19 mouse cellular contexts compared by ENCODE assay signal in the genomic region with DNA sequence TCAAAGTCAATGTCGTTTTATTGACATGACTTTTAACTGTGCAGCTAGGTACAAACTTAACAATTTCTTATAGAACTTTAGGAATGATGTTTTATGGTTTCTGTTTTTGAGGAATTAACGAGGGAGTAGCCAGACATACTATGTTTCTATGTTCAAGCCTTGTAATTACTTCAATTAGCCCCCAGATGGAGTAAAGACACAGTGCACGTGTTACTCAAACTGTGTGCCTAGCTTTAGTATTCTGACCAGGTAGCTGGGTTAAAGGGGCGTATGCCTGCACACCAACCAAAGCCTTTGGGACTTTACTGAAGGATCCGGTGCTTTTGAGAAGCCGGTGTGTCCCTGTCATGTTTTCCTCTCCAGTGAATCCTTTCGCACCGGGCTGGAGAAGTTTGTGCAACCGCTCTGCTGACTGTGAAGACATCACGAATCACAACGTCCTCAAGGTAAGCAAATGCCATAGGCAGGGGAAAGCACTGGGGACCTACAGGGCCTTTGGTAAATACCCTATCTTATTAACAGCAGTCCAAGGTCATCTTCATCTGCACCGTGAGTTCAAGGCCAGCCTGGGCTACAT. TPM values are rescaled to one million over a fixed set of nuclear protein-coding genes. Genes with fewer than 3 reads are reported as not detected.
DNase-seq lines count a peak whose midpoint lies in the region; ATAC-seq and TF ChIP-seq lines count a peak whose summit lies in the region.
"Had no signal": no experiment of that assay in that cellular context is flagged by ENCODE, and none has a peak within 500 bp of the region (broad histone marks: within the 10 kb centered on the region; RNA-seq: fewer than 3 reads in every experiment).

No protein-coding gene starts in this region.

- no peak overlapping the region for H3K9ac ChIP-seq in liver, postnatal 0 days (replicated peaks)
- no peak overlapping the region for H3K9ac ChIP-seq in liver, embryonic 11.5 days (ENCODE audit: low read depth, low read length)
- H3K9ac ChIP-seq: heart, embryonic 13.5 days; hindbrain, embryonic 15.5 days; limb, embryonic 15.5 days had no signal

- H3K4me3 ChIP-seq in gastrocnemius, adult 2 months = no peak overlapping the region
- H3K4me3 ChIP-seq in liver, postnatal 0 days (ENCODE audit: low read depth, low read length) = no peak overlapping the region
- H3K4me3 ChIP-seq in liver, embryonic 11.5 days (ENCODE audit: low read depth, low read length) = no peak overlapping the region
- H3K4me3 ChIP-seq: erythroblast, embryonic 14.5 days; heart, embryonic 13.5 days; hindbrain, embryonic 15.5 days; limb, embryonic 15.5 days had no signal

- H3K9me3 ChIP-seq in liver, postnatal 0 days (ENCODE audit: low read length) = no peaks in the 10 kb centered on the region
- no peaks in the 10 kb centered on the region for H3K9me3 ChIP-seq in liver, embryonic 11.5 days (ENCODE audit: control insufficient read depth, low read length)
- H3K9me3 ChIP-seq: heart, embryonic 13.5 days; hindbrain, embryonic 15.5 days; limb, embryonic 15.5 days had no signal

- TF ChIP-seq CTCF in gastrocnemius, adult 2 months (IDR thresholded peaks at IDR 0.05) = peak; percentile 34; the same call in 1 of the 2 replicates
- peak; percentile 74 for TF ChIP-seq CTCF in liver, postnatal 0 days (IDR thresholded peaks at IDR 0.05; ENCODE audit: low read depth)

- intact Hi-C loops in gastrocnemius, adult 2 months (cut with DNase I) = no loop called here

- H3K27ac ChIP-seq in gastrocnemius, adult 2 months = no peak overlapping the region
- H3K27ac ChIP-seq in liver, postnatal 0 days (ENCODE audit: low read depth) = no peak overlapping the region
- H3K27ac ChIP-seq in liver, embryonic 11.5 days (ENCODE audit: low read depth, low read length) = no peak overlapping the region
- H3K27ac ChIP-seq: heart, embryonic 13.5 days; hindbrain, embryonic 15.5 days; limb, embryonic 15.5 days had no signal

- H3K4me2 ChIP-seq in liver, postnatal 0 days (ENCODE audit: low read depth, low read length) = no peak overlapping the region
- no peak overlapping the region for H3K4me2 ChIP-seq in liver, embryonic 11.5 days
- H3K4me2 ChIP-seq: heart, embryonic 13.5 days; hindbrain, embryonic 15.5 days; limb, embryonic 15.5 days had no signal

- no peaks in the 10 kb centered on the region for H3K36me3 ChIP-seq in liver, postnatal 0 days (replicated peaks; ENCODE audit: insufficient read depth, low read length)
- H3K36me3 ChIP-seq in liver, embryonic 11.5 days (ENCODE audit: control insufficient read depth, insufficient read depth, low read length) = no peaks in the 10 kb centered on the region
- no peaks in the 10 kb centered on the region for H3K36me3 ChIP-seq in splenic B cell, adult 2 months (ENCODE audit: control insufficient read depth, insufficient read depth, low read length, poor library complexity, severe bottlenecking)
- H3K36me3 ChIP-seq: heart, embryonic 13.5 days; hindbrain, embryonic 15.5 days; limb, embryonic 15.5 days had no signal

- DNase-seq in gastrocnemius, adult 2 months = no peak
- no peak for DNase-seq in gastrocnemius, adult 8-10 months (ENCODE audit: low spot score in 2 of 2)
- no peak for DNase-seq in liver, postnatal 0 days
- DNase-seq in liver, embryonic 11.5 days (ENCODE audit: low spot score) = no peak
- peak; percentile 14 for DNase-seq in MEL-GATA-1-ER (ENCODE audit: extremely low read depth, low read depth)
- peak; percentile 66 for DNase-seq in splenic B cell, adult 2 months (ENCODE audit: low read depth, low spot score)
- no peak for DNase-seq in right cerebral cortex, postnatal 14 days
- no peak for DNase-seq in frontal cortex, postnatal 10 days (ENCODE audit: low spot score in 2 of 2)
- DNase-seq: adrenal gland, postnatal 10 days; kidney, postnatal 36 days; spleen, adult 18-20 months; thymus, adult 18-20 months had no signal

- peaks cover 7% of the 10 kb centered on the region; the same call in 1 of the 2 replicates for H3K27me3 ChIP-seq in liver, postnatal 0 days (ENCODE audit: insufficient read depth, low read length)
- H3K27me3 ChIP-seq in liver, embryonic 11.5 days (replicated peaks; ENCODE audit: control insufficient read depth, insufficient read depth, low read length) = no peaks in the 10 kb centered on the region; the same call in 1 of the 2 replicates
- no peaks in the 10 kb centered on the region for H3K27me3 ChIP-seq in splenic B cell, adult 2 months (ENCODE audit: control insufficient read depth, insufficient read depth, low read length, poor library complexity, severe bottlenecking)

- TF ChIP-seq EP300 in liver, postnatal 0 days (IDR thresholded peaks at IDR 0.05; ENCODE audit: low read depth) = no peak

- H3K4me1 ChIP-seq in liver, postnatal 0 days (ENCODE audit: insufficient read depth) = peaks cover 14% of the 10 kb centered on the region
- peaks cover 7% of the 10 kb centered on the region for H3K4me1 ChIP-seq in liver, embryonic 11.5 days (replicated peaks; ENCODE audit: control insufficient read depth, insufficient read depth, low read length)

- 60% methylated on average over 12 of the region's 12 CpGs for WGBS in liver, postnatal 0 days (ENCODE audit: insufficient replicate concordance)
- WGBS in liver, embryonic 11.5 days = 68% methylated on average over 12 of the region's 12 CpGs

- ATAC-seq in liver, postnatal 0 days = no peak
- ATAC-seq in liver, embryonic 11.5 days (replicated peaks; ENCODE audit: low FRiP score) = no peak

RNA-seq across cellular contexts. Expression of gene Zpbp2, which starts 4.3 kb away (rescaled TPM):
- not detected for total RNA-seq in gastrocnemius, adult 2 months (2021)
- total RNA-seq in gastrocnemius, adult 8-10 months (2022) = not detected
- 0.65 and 1.1 TPM in 2 replicates for polyA plus RNA-seq in liver, postnatal 0 days (2015; fragmentation: Nextera tagmentation; extraction: Ambion mirVana)
- polyA plus RNA-seq in liver, embryonic 11.5 days (2014; fragmentation: Nextera tagmentation; extraction: Ambion mirVana) = 0.40 and 0.42 TPM in 2 replicates
- total RNA-seq: left cerebral cortex, adult 18-20 months had no signal

RNA-seq across cellular contexts. Expression of gene Ikzf3, which starts 9.4 kb away (rescaled TPM):
- total RNA-seq in gastrocnemius, adult 2 months (2021) = under 1 TPM in 1 of 2 experiments, not detected in 1; 0.22 TPM
- total RNA-seq in gastrocnemius, adult 8-10 months (2022) = not detected
- polyA plus RNA-seq in liver, postnatal 0 days (2015; fragmentation: Nextera tagmentation; extraction: Ambion mirVana) = 1.2 and 1.3 TPM in 2 replicates
- polyA plus RNA-seq in liver, embryonic 11.5 days (2014; fragmentation: Nextera tagmentation; extraction: Ambion mirVana) = 0.04 and 0.32 TPM in 2 replicates
- polyA plus RNA-seq: erythroblast, embryonic 14.5 days; hindbrain, embryonic 15.5 days had no signal

RNA-seq across cellular contexts. Expression of gene Ormdl3, which starts 32.0 kb away (rescaled TPM):
- total RNA-seq in gastrocnemius, adult 2 months (2021) = 10 to 100 TPM; 24.5 to 25.7 TPM
- 10 to 100 TPM; 26.7 to 31.9 (median 28.4) TPM for total RNA-seq in gastrocnemius, adult 8-10 months (2022)
- polyA plus RNA-seq in liver, postnatal 0 days (2015; fragmentation: Nextera tagmentation; extraction: Ambion mirVana) = 39.3 and 42.0 TPM in 2 replicates
- 10.9 and 11.7 TPM in 2 replicates for polyA plus RNA-seq in liver, embryonic 11.5 days (2014; fragmentation: Nextera tagmentation; extraction: Ambion mirVana)

RNA-seq across cellular contexts. Expression of gene Lrrc3c, which starts 42.9 kb away (rescaled TPM):
- not detected for total RNA-seq in gastrocnemius, adult 2 months (2021)
- total RNA-seq in gastrocnemius, adult 8-10 months (2022) = not detected
- not detected in 2 replicates for polyA plus RNA-seq in liver, postnatal 0 days (2015; fragmentation: Nextera tagmentation; extraction: Ambion mirVana)
- not detected in 2 replicates for polyA plus RNA-seq in liver, embryonic 11.5 days (2014; fragmentation: Nextera tagmentation; extraction: Ambion mirVana)
- total RNA-seq: adrenal gland, postnatal 10 days; left cerebral cortex, adult 18-20 months had no signal
- polyA plus RNA-seq: cortical plate, adult 2 months; erythroblast, embryonic 14.5 days; frontal cortex, adult 2 months; heart, embryonic 13.5 days; hindbrain, embryonic 15.5 days; limb, embryonic 15.5 days had no signal

Comparison
In these comparisons a context has a peak if more than half of its experiments do, and no peak if none do; other contexts are left out.
1. DNase-seq: peak in MEL-GATA-1-ER (single experiment) and splenic B cell, adult 2 months (single experiment); none in gastrocnemius, adult 2 months (single experiment), gastrocnemius, adult 8-10 months (0 of 2), liver, postnatal 0 days (single experiment), liver, embryonic 11.5 days (single experiment), right cerebral cortex, postnatal 14 days (single experiment) and frontal cortex, postnatal 10 days (0 of 2).